In genomic region chr4:35120575-35120974, GRCm38 (mm10) we compare ENCODE assay signal across 20 mouse cellular contexts. TPM values are rescaled to one million over a fixed set of nuclear protein-coding genes. Genes with fewer than 3 reads are reported as not detected.
"Had no signal": no experiment of that assay in that cellular context is flagged by ENCODE, and none has a peak within 500 bp of the region (broad histone marks: within the 10 kb centered on the region; RNA-seq: fewer than 3 reads in every experiment).

No protein-coding gene starts in this region.

- H3K4me3 ChIP-seq: neural tube, embryonic 13.5 days; neural tube, embryonic 15.5 days; stomach, embryonic 15.5 days had no signal

- DNase-seq: right cerebral cortex, adult 18-20 months; right cerebral cortex, postnatal 14 days; right cerebral cortex, postnatal 4 days; spleen, adult 18-20 months; thymus, adult 18-20 months; thymus, adult 2 months; thymus, postnatal 14 days; thymus, postnatal 25 days; thymus, postnatal 36 days; thymus, postnatal 4 days had no signal

- H3K9ac ChIP-seq: neural tube, embryonic 13.5 days; neural tube, embryonic 15.5 days; stomach, embryonic 15.5 days had no signal

- H3K27ac ChIP-seq: neural tube, embryonic 13.5 days; neural tube, embryonic 15.5 days; stomach, embryonic 15.5 days; stomach, postnatal 0 days had no signal

- H3K36me3 ChIP-seq: neural tube, embryonic 13.5 days; neural tube, embryonic 15.5 days; stomach, embryonic 15.5 days had no signal

- H3K4me2 ChIP-seq: neural tube, embryonic 15.5 days; stomach, embryonic 15.5 days had no signal

- H3K27me3 ChIP-seq: neural tube, embryonic 13.5 days; neural tube, embryonic 15.5 days; stomach, embryonic 15.5 days had no signal

- H3K9me3 ChIP-seq: neural tube, embryonic 13.5 days; neural tube, embryonic 15.5 days; stomach, embryonic 15.5 days had no signal

RNA-seq across cellular contexts. Expression of gene Ifnk, which starts 31.3 kb away (rescaled TPM):
- total RNA-seq: neutrophil, adult 5-6 weeks had no signal
- polyA plus RNA-seq: neural tube, embryonic 13.5 days; neural tube, embryonic 14.5 days; neural tube, embryonic 15.5 days; small intestine, adult 2 months; spleen, adult 2 months; testis, adult 2 months; thymus, adult 2 months; urinary bladder, adult 2 months had no signal
